Comparison of ENCODE assay signal across 23 mouse cellular contexts in the genomic region with DNA sequence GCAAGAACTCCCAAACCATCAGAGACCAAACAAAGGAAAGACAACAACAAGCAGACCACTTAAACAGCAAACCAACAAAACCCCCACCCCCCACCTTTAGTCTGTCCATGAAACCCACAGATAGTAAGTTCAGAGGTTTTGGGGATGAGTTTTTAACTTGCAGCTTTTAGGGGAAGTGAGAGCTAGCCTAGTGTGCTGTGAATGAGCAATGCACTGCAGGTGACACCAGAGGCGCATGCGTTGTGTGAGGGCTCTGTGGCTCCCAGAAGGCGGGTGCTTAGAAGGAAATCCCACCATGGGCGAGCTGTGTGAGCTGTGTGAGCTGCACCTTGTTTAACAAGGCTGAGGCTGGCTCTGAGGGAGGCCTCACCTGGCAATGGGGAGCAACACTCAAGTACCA. TPM values are rescaled to one million over a fixed set of nuclear protein-coding genes. Genes with fewer than 3 reads are reported as not detected.
DNase-seq lines count a peak whose midpoint lies in the region; ATAC-seq and TF ChIP-seq lines count a peak whose summit lies in the region.
"Had no signal": no experiment of that assay in that cellular context is flagged by ENCODE, and none has a peak within 500 bp of the region (broad histone marks: within the 10 kb centered on the region; RNA-seq: fewer than 3 reads in every experiment).

No protein-coding gene starts in this region.

- no peak overlapping the region for H3K4me3 ChIP-seq in heart, embryonic 10.5 days
- no peak overlapping the region for H3K4me3 ChIP-seq in hindbrain, embryonic 12.5 days
- H3K4me3 ChIP-seq in hindbrain, postnatal 0 days (ENCODE audit: low read length): no peak overlapping the region
- H3K4me3 ChIP-seq in gastrocnemius, adult 2 months: no peak overlapping the region
- H3K4me3 ChIP-seq: embryonic facial prominence, embryonic 12.5 days; forebrain, embryonic 15.5 days; heart, adult 2 months had no signal

- TF ChIP-seq CTCF in hindbrain, postnatal 0 days (IDR thresholded peaks at IDR 0.05; ENCODE audit: low read depth): no peak
- TF ChIP-seq CTCF in gastrocnemius, adult 2 months (IDR thresholded peaks at IDR 0.05): no peak

- H3K27me3 ChIP-seq in heart, embryonic 10.5 days (ENCODE audit: insufficient read depth, poor library complexity, severe bottlenecking): no peaks in the 10 kb centered on the region
- H3K27me3 ChIP-seq in hindbrain, embryonic 12.5 days: no peaks in the 10 kb centered on the region
- no peaks in the 10 kb centered on the region for H3K27me3 ChIP-seq in hindbrain, postnatal 0 days (ENCODE audit: insufficient read depth, low read length)
- H3K27me3 ChIP-seq: embryonic facial prominence, embryonic 12.5 days; forebrain, embryonic 15.5 days; Patski had no signal

- no peak for ATAC-seq in hindbrain, embryonic 12.5 days (ENCODE audit: low FRiP score)
- no peak for ATAC-seq in hindbrain, postnatal 0 days
- ATAC-seq: activated CD4-positive, CD25-positive, alpha-beta regulatory T cell, adult 4 months; forebrain, embryonic 15.5 days; Patski had no signal

- WGBS in heart, embryonic 10.5 days: 53% methylated on average over 4 of the region's 4 CpGs
- WGBS in hindbrain, embryonic 12.5 days: 75% methylated on average over 4 of the region's 4 CpGs
- WGBS in hindbrain, postnatal 0 days: 58% methylated on average over 4 of the region's 4 CpGs

- peaks cover 19% of the 10 kb centered on the region; the same call in 1 of the 2 replicates for H3K36me3 ChIP-seq in heart, embryonic 10.5 days
- H3K36me3 ChIP-seq in hindbrain, embryonic 12.5 days: no peaks in the 10 kb centered on the region
- H3K36me3 ChIP-seq in hindbrain, postnatal 0 days (ENCODE audit: insufficient read depth, low read length): no peaks in the 10 kb centered on the region
- H3K36me3 ChIP-seq: forebrain, embryonic 15.5 days had no signal

- H3K4me1 ChIP-seq in heart, embryonic 10.5 days: peaks cover 59% of the 10 kb centered on the region
- H3K4me1 ChIP-seq in hindbrain, embryonic 12.5 days: peaks cover 42% of the 10 kb centered on the region
- no peaks in the 10 kb centered on the region for H3K4me1 ChIP-seq in hindbrain, postnatal 0 days (ENCODE audit: insufficient read depth, low read length)

- no peak for DNase-seq in heart, embryonic 10.5 days (ENCODE audit: low spot score)
- DNase-seq in heart, adult 8-10 months (ENCODE audit: low spot score): no peak
- no peak for DNase-seq in hindbrain, postnatal 0 days (ENCODE audit: low spot score)
- DNase-seq in spleen, postnatal 36 days (ENCODE audit: low spot score in 2 of 2): peak; percentile 15 to 22
- no peak for DNase-seq in spleen, postnatal 14 days (ENCODE audit: low spot score in 2 of 2)
- DNase-seq in gastrocnemius, adult 2 months: no peak
- DNase-seq in ovary, postnatal 14 days (ENCODE audit: low spot score): no peak
- DNase-seq: adrenal gland, postnatal 14 days; cerebellum, adult 11-12 months; cerebellum, adult 9-10 months; cerebellum, postnatal 25 days; gastrocnemius, postnatal 10 days; heart, adult 2 months; heart, postnatal 10 days had no signal

- H3K4me2 ChIP-seq in hindbrain, embryonic 12.5 days (replicated peaks): no peak overlapping the region
- no peak overlapping the region for H3K4me2 ChIP-seq in hindbrain, postnatal 0 days (ENCODE audit: low read depth, low read length)
- H3K4me2 ChIP-seq: embryonic facial prominence, embryonic 12.5 days; forebrain, embryonic 15.5 days had no signal

- H3K9me3 ChIP-seq in heart, embryonic 10.5 days: no peaks in the 10 kb centered on the region
- H3K9me3 ChIP-seq in hindbrain, embryonic 12.5 days (replicated peaks): no peaks in the 10 kb centered on the region
- no peaks in the 10 kb centered on the region for H3K9me3 ChIP-seq in hindbrain, postnatal 0 days (ENCODE audit: low read length)
- H3K9me3 ChIP-seq: embryonic facial prominence, embryonic 12.5 days; forebrain, embryonic 15.5 days had no signal

- intact Hi-C loops in gastrocnemius, adult 2 months (cut with DNase I): no loop called here

- H3K27ac ChIP-seq in heart, embryonic 10.5 days: peak overlapping the region; percentile 11; the same call in 1 of the 2 replicates
- H3K27ac ChIP-seq in hindbrain, embryonic 12.5 days: peak overlapping the region; percentile 36
- no peak overlapping the region for H3K27ac ChIP-seq in hindbrain, postnatal 0 days
- H3K27ac ChIP-seq in gastrocnemius, adult 2 months: no peak overlapping the region
- H3K27ac ChIP-seq: embryonic facial prominence, embryonic 12.5 days; forebrain, embryonic 15.5 days; heart, adult 2 months had no signal

- H3K9ac ChIP-seq in hindbrain, embryonic 12.5 days: no peak overlapping the region
- no peak overlapping the region for H3K9ac ChIP-seq in hindbrain, postnatal 0 days (replicated peaks; ENCODE audit: low read length)
- H3K9ac ChIP-seq: embryonic facial prominence, embryonic 12.5 days; forebrain, embryonic 15.5 days had no signal

RNA-seq across cellular contexts. Expression of a gene that starts 44.0 kb away (rescaled TPM):
- 0.06 TPM in 1 of 2 replicates, not detected in the other for polyA plus RNA-seq in heart, embryonic 10.5 days (2016; fragmentation: Nextera tagmentation; extraction: Ambion mirVana)
- total RNA-seq in heart, adult 8-10 months (2022): under 1 TPM in 3 of 4 experiments, not detected in 1; 0.08 to 0.20 (median 0.12) TPM
- polyA plus RNA-seq in hindbrain, embryonic 12.5 days (2016; fragmentation: Nextera tagmentation; extraction: Ambion mirVana): 24.0 and 27.1 TPM in 2 replicates
- 36.3 and 38.5 TPM in 2 replicates for total RNA-seq in hindbrain, postnatal 0 days (2014; rRNA removed)
- 9.2 TPM in 2 replicates for polyA plus RNA-seq in hindbrain, postnatal 0 days (2015; fragmentation: Nextera tagmentation; extraction: Ambion mirVana)
- under 1 TPM in 1 of 2 experiments, not detected in 1; 0.10 TPM for total RNA-seq in gastrocnemius, adult 2 months (2021)
- total RNA-seq: adrenal gland, postnatal 14 days; hematopoietic stem cell, adult 5-6 weeks had no signal
- polyA plus RNA-seq: activated CD4-positive, CD25-positive, alpha-beta regulatory T cell, adult 4 months; C2C12; heart, embryonic 14.5 days; intestine, embryonic 14.5 days had no signal

Comparison
In these comparisons a context has a peak if more than half of its experiments do, and no peak if none do; other contexts are left out.
1. DNase-seq: peak in spleen, postnatal 36 days (2 of 2); none in heart, embryonic 10.5 days (single experiment), heart, adult 8-10 months (single experiment), hindbrain, postnatal 0 days (single experiment), spleen, postnatal 14 days (0 of 2), gastrocnemius, adult 2 months (single experiment) and ovary, postnatal 14 days (single experiment).
2. H3K27ac ChIP-seq: peak in heart, embryonic 10.5 days (single experiment) and hindbrain, embryonic 12.5 days (single experiment); none in hindbrain, postnatal 0 days (single experiment) and gastrocnemius, adult 2 months (single experiment).
3. RNA of a gene that starts 44.0 kb away (total RNA-seq): 36.3 to 38.5 TPM in hindbrain, postnatal 0 days; 0.08 to 0.20 TPM in heart, adult 8-10 months and 0.10 TPM in gastrocnemius, adult 2 months; every median in the first group is over 10 times any median in the second.